Mouse (Mus musculus): ENCODE measurements around the gene Zmynd19. TPM values are rescaled to one million over a fixed set of nuclear protein-coding genes. Genes with fewer than 3 reads are reported as not detected.

The Zmynd19 gene
- polyA plus RNA-seq, 1 experiment from 2014 or later, result 23.8 TPM

- no peak; the same call in 1 of the 2 replicates for ATAC-seq (ENCODE audit: low FRiP score, low read depth)
- Histone ChIP-seq H3K9ac (no peak overlapping the region), H3K4me2 (no peak overlapping the region), H3K27ac (replicated peaks) (no peak overlapping the region), H3K27me3 (no peaks in the 10 kb centered on the region), H3K4me1 (replicated peaks) (no peaks in the 10 kb centered on the region), H3K36me3 (no peaks in the 10 kb centered on the region), H3K9me3 (no peaks in the 10 kb centered on the region), H3K4me3 (no peak overlapping the region)
- 78% methylated on average over 3 of the region's 3 CpGs for whole genome bisulfite sequencing
Observed at GRCm38 (mm10) chr2:25000544-25001235, 51.1 kb downstream of the Zmynd19 start.

DNA sequence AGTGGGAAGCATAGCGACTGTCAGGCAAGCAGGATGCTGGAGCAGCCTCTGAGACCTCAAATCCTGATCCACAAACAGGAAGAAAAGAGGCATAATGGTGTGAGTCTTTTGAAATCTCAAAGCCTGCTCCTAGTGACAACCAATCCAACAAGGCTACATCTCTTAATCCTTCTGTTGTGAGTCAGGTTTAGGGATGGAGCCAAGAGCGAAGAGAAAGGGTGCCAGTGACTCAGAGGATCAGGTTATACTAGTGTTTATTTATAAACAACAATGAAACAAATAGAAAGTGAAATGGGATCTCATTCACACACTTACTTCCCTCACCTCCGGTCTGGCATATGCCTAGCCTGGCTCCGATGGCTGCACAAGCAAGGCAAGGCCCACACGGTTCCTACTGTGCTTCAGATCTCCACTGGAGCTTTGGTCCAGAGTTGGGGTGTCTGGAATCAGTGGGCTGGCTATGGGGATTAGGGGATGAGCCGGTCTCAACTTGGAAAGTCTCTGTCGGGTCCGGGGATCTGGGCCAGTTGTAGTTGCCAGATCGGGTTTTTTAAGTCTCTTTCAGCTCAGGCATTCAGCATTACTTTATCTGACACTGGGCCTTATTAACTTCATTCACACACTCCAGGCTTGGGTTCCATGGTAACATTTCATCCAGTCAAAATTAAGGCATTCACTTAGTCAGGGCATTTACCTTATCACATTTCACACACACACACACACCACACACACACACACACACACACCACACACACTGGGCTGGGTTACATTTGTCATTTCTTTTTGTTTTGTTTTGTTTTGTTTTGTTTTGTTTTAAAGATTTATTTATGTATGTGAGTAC, 54.6 kb downstream of the Zmynd19 start:
- H3K27ac ChIP-seq (replicated peaks), result no peak overlapping the region
- H3K9ac ChIP-seq, result no peak overlapping the region
- H3K27me3 ChIP-seq, result no peaks in the 10 kb centered on the region
- no peak overlapping the region for H3K4me2 ChIP-seq
- H3K4me1 ChIP-seq (replicated peaks), result no peaks in the 10 kb centered on the region
- ATAC-seq (ENCODE audit: low FRiP score, low read depth), result no peak
- WGBS, result 72% methylated on average over 9 of the region's 9 CpGs
- no peaks in the 10 kb centered on the region for H3K36me3 ChIP-seq
- no peaks in the 10 kb centered on the region for H3K9me3 ChIP-seq
- no peak overlapping the region for H3K4me3 ChIP-seq

- H3K9ac ChIP-seq, result no peak overlapping the region
- H3K4me1 ChIP-seq (replicated peaks), result no peaks in the 10 kb centered on the region
- H3K27ac ChIP-seq (replicated peaks), result no peak overlapping the region
- no peak overlapping the region for H3K4me3 ChIP-seq
- H3K27me3 ChIP-seq, result no peaks in the 10 kb centered on the region
- no peaks in the 10 kb centered on the region for H3K9me3 ChIP-seq
- 83% methylated on average over 1 of the region's 1 CpGs for WGBS
- no peak overlapping the region for H3K4me2 ChIP-seq
- no peaks in the 10 kb centered on the region for H3K36me3 ChIP-seq
- no peak for ATAC-seq (ENCODE audit: low FRiP score, low read depth)
Observed at GRCm38 (mm10) chr2:25006767-25007166, 57.2 kb downstream of the Zmynd19 start.

DNA sequence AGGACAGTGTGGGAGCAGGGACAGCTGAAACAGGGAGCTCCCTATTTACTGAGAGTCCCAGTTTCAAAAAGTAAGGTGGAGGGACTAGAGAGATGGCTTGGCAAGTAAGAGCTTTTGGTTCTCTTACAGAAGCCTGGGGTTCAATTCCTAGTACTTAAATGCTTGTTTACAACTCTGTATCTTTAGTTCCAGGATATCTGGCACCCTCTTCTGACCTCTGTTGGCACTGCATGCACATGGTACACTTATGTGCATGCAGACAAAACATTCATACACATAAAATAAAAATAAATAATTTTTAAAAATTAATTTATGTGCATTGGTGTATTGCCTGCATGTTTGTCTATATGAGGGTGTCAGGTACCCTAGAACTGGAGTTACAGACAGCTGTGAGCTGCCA, 58.7 kb downstream of the Zmynd19 start:
- Histone ChIP-seq H3K9me3 (no peaks in the 10 kb centered on the region), H3K9ac (no peak overlapping the region), H3K4me3 (no peak overlapping the region), H3K36me3 (no peaks in the 10 kb centered on the region), H3K27ac (replicated peaks) (no peak overlapping the region), H3K4me2 (no peak overlapping the region), H3K27me3 (no peaks in the 10 kb centered on the region), H3K4me1 (replicated peaks) (no peaks in the 10 kb centered on the region)
- ATAC-seq (ENCODE audit: low FRiP score, low read depth), result no peak

Small RNA genes lying within 50 kb of the gene (microRNA-seq; reads per million reads assigned to microRNA genes)
- not detected for gene Gm22875

Other genes with a start within 250 kb of the Zmynd19 start
- 13.4 and 17.5 TPM in 2 replicates for gene Cacna1b, start 186.6 kb upstream of the Zmynd19 start, polyA plus RNA-seq (2015; fragmentation: Nextera tagmentation; extraction: Ambion mirVana)
- 89.4 and 90.3 TPM in 2 replicates for gene Ehmt1, start 30.2 kb upstream of the Zmynd19 start, polyA plus RNA-seq (2015; fragmentation: Nextera tagmentation; extraction: Ambion mirVana)
- gene Arrdc1, start 14.5 kb upstream of the Zmynd19 start, polyA plus RNA-seq (2015; fragmentation: Nextera tagmentation; extraction: Ambion mirVana), result 37.8 and 41.5 TPM in 2 replicates
- gene Dph7, start 12.6 kb downstream of the Zmynd19 start, polyA plus RNA-seq (2015; fragmentation: Nextera tagmentation; extraction: Ambion mirVana), result 35.5 and 36.0 TPM in 2 replicates
- 157 and 171 TPM in 2 replicates for gene Mrpl41, start 25.3 kb downstream of the Zmynd19 start, polyA plus RNA-seq (2015; fragmentation: Nextera tagmentation; extraction: Ambion mirVana)
- gene Pnpla7, start 26.2 kb downstream of the Zmynd19 start, polyA plus RNA-seq (2015; fragmentation: Nextera tagmentation; extraction: Ambion mirVana), result 3.3 and 3.9 TPM in 2 replicates
- 166 and 188 TPM in 2 replicates for gene Nsmf, start 104.6 kb downstream of the Zmynd19 start, polyA plus RNA-seq (2015; fragmentation: Nextera tagmentation; extraction: Ambion mirVana)
- 0.12 TPM in 1 of 2 replicates, not detected in the other for gene Entpd8, start 130.5 kb downstream of the Zmynd19 start, polyA plus RNA-seq (2015; fragmentation: Nextera tagmentation; extraction: Ambion mirVana)
- not detected in 2 replicates for gene Noxa1, start 145.4 kb downstream of the Zmynd19 start, polyA plus RNA-seq (2015; fragmentation: Nextera tagmentation; extraction: Ambion mirVana)
- 18.9 and 20.2 TPM in 2 replicates for gene Nrarp, start 231.0 kb downstream of the Zmynd19 start, polyA plus RNA-seq (2015; fragmentation: Nextera tagmentation; extraction: Ambion mirVana)
- gene Tor4a, start 247.1 kb downstream of the Zmynd19 start, polyA plus RNA-seq (2015; fragmentation: Nextera tagmentation; extraction: Ambion mirVana), result 1.9 and 2.3 TPM in 2 replicates

Data from hindbrain, embryonic 15.5 days (tissue).